Mouse (Mus musculus): ENCODE data around the gene H2-DMb2. TPM values are rescaled to one million over a fixed set of nuclear protein-coding genes. Genes with fewer than 3 reads are reported as not detected.

The H2-DMb2 gene
- polyA plus RNA-seq, 1 experiment = 15.6 TPM

GRCm38 (mm10) chr17:34123111-34123510 is 20.0 kb upstream of the H2-DMb2 start:
- no peak for TF ChIP-seq POLR2A (IDR thresholded peaks at IDR 0.05; ENCODE audit: low read depth, low read length)
- TF ChIP-seq CTCF (conservative IDR thresholded peaks at IDR 0.05; ENCODE audit: insufficient read depth, insufficient read length, low read depth, low read length) = no peak
- DNase-seq = no peak
- Histone ChIP-seq H3K4me1 (ENCODE audit: control insufficient read depth, insufficient read depth, low read length) (peaks cover 10% of the 10 kb centered on the region; the same call in 1 of the 2 replicates), H3K36me3 (ENCODE audit: control insufficient read depth, insufficient read depth, low read length) (peaks cover 9% of the 10 kb centered on the region), H3K27me3 (replicated peaks; ENCODE audit: control insufficient read depth, insufficient read depth, low read length) (no peaks in the 10 kb centered on the region), H3K27ac (ENCODE audit: insufficient read depth, low read depth, low read length) (0 out of 2 replicates have a peak overlapping the region, but pooled peaks have one; percentile 39), H3K4me3 (ENCODE audit: insufficient read depth, low read depth, low read length) (peak overlapping the region; percentile 99; the same call in 1 of the 2 replicates)
- 3% methylated on average over 7 of the region's 7 CpGs for WGBS

GRCm38 (mm10) chr17:34123518-34123917 is 19.6 kb upstream of the H2-DMb2 start:
- 1% methylated on average over 2 of the region's 2 CpGs for WGBS
- H3K4me3 ChIP-seq (ENCODE audit: insufficient read depth, low read depth, low read length) = peak overlapping the region; percentile 24; the same call in 1 of the 2 replicates

GRCm38 (mm10) chr17:34124649-34125048 is 18.5 kb upstream of the H2-DMb2 start:
- Histone ChIP-seq H3K4me3 (ENCODE audit: insufficient read depth, low read depth, low read length) (no peak overlapping the region), H3K4me1 (ENCODE audit: control insufficient read depth, insufficient read depth, low read length) (peaks cover 10% of the 10 kb centered on the region; the same call in 1 of the 2 replicates)

More at GRCm38 (mm10) chr17:34123518-34123917, 19.6 kb upstream of the H2-DMb2 start:
- TF ChIP-seq POLR2A (IDR thresholded peaks at IDR 0.05; ENCODE audit: low read depth, low read length) = no peak
- Histone ChIP-seq H3K36me3 (ENCODE audit: control insufficient read depth, insufficient read depth, low read length) (peaks cover 6% of the 10 kb centered on the region), H3K4me1 (ENCODE audit: control insufficient read depth, insufficient read depth, low read length) (peaks cover 10% of the 10 kb centered on the region; the same call in 1 of the 2 replicates), H3K27ac (ENCODE audit: insufficient read depth, low read depth, low read length) (0 out of 2 replicates have a peak overlapping the region, but pooled peaks have one; percentile 39), H3K27me3 (replicated peaks; ENCODE audit: control insufficient read depth, insufficient read depth, low read length) (no peaks in the 10 kb centered on the region)
- DNase-seq = no peak

GRCm38 (mm10) chr17:34126826-34127420 is 16.2 kb upstream of the H2-DMb2 start:
- H3K4me1 ChIP-seq (ENCODE audit: control insufficient read depth, insufficient read depth, low read length) = peaks cover 10% of the 10 kb centered on the region; the same call in 1 of the 2 replicates
- no peaks in the 10 kb centered on the region for H3K36me3 ChIP-seq (ENCODE audit: control insufficient read depth, insufficient read depth, low read length)
- H3K27me3 ChIP-seq (replicated peaks; ENCODE audit: control insufficient read depth, insufficient read depth, low read length) = no peaks in the 10 kb centered on the region
- H3K27ac ChIP-seq (ENCODE audit: insufficient read depth, low read depth, low read length) = no peak overlapping the region
- H3K4me3 ChIP-seq (ENCODE audit: insufficient read depth, low read depth, low read length) = no peak overlapping the region
- TF ChIP-seq POLR2A (IDR thresholded peaks at IDR 0.05; ENCODE audit: low read depth, low read length) = no peak
- TF ChIP-seq CTCF (conservative IDR thresholded peaks at IDR 0.05; ENCODE audit: insufficient read depth, insufficient read length, low read depth, low read length) = no peak
- DNase-seq = peak; percentile 44
- 40% methylated on average over 9 of the region's 9 CpGs for WGBS

More at GRCm38 (mm10) chr17:34124649-34125048, 18.5 kb upstream of the H2-DMb2 start:
- Histone ChIP-seq H3K27me3 (replicated peaks; ENCODE audit: control insufficient read depth, insufficient read depth, low read length) (no peaks in the 10 kb centered on the region), H3K36me3 (ENCODE audit: control insufficient read depth, insufficient read depth, low read length) (no peaks in the 10 kb centered on the region), H3K27ac (ENCODE audit: insufficient read depth, low read depth, low read length) (no peak overlapping the region)
- DNase-seq = no peak
- 61% methylated on average over 6 of the region's 6 CpGs for WGBS
- TF ChIP-seq CTCF (conservative IDR thresholded peaks at IDR 0.05; ENCODE audit: insufficient read depth, insufficient read length, low read depth, low read length) (no peak), POLR2A (IDR thresholded peaks at IDR 0.05; ENCODE audit: low read depth, low read length) (no peak)

GRCm38 (mm10) chr17:34127475-34127874 is 15.6 kb upstream of the H2-DMb2 start:
- no peaks in the 10 kb centered on the region for H3K36me3 ChIP-seq (ENCODE audit: control insufficient read depth, insufficient read depth, low read length)
- no peak overlapping the region for H3K27ac ChIP-seq (ENCODE audit: insufficient read depth, low read depth, low read length)
- TF ChIP-seq CTCF (conservative IDR thresholded peaks at IDR 0.05; ENCODE audit: insufficient read depth, insufficient read length, low read depth, low read length) (no peak), POLR2A (IDR thresholded peaks at IDR 0.05; ENCODE audit: low read depth, low read length) (no peak)
- DNase-seq = peak; percentile 87
- 36% methylated on average over 6 of the region's 6 CpGs for WGBS
- H3K27me3 ChIP-seq (replicated peaks; ENCODE audit: control insufficient read depth, insufficient read depth, low read length) = no peaks in the 10 kb centered on the region
- H3K4me3 ChIP-seq (ENCODE audit: insufficient read depth, low read depth, low read length) = no peak overlapping the region
- H3K4me1 ChIP-seq (ENCODE audit: control insufficient read depth, insufficient read depth, low read length) = peaks cover 10% of the 10 kb centered on the region; the same call in 1 of the 2 replicates

GRCm38 (mm10) chr17:34128264-34128937 is 14.7 kb upstream of the H2-DMb2 start:
- Histone ChIP-seq H3K27ac (ENCODE audit: insufficient read depth, low read depth, low read length) (no peak overlapping the region), H3K27me3 (replicated peaks; ENCODE audit: control insufficient read depth, insufficient read depth, low read length) (no peaks in the 10 kb centered on the region), H3K4me1 (ENCODE audit: control insufficient read depth, insufficient read depth, low read length) (peaks cover 10% of the 10 kb centered on the region; the same call in 1 of the 2 replicates), H3K4me3 (ENCODE audit: insufficient read depth, low read depth, low read length) (no peak overlapping the region), H3K36me3 (ENCODE audit: control insufficient read depth, insufficient read depth, low read length) (no peaks in the 10 kb centered on the region)
- WGBS = 49% methylated on average over 13 of the region's 13 CpGs
- no peak for DNase-seq
- peak; percentile 34 for TF ChIP-seq CTCF (conservative IDR thresholded peaks at IDR 0.05; ENCODE audit: insufficient read depth, insufficient read length, low read depth, low read length)
- TF ChIP-seq POLR2A (IDR thresholded peaks at IDR 0.05; ENCODE audit: low read depth, low read length) = no peak

All from kidney, adult 2 months (tissue).